Mouse (Mus musculus): ENCODE results near the gene Fam149b.

DNA sequence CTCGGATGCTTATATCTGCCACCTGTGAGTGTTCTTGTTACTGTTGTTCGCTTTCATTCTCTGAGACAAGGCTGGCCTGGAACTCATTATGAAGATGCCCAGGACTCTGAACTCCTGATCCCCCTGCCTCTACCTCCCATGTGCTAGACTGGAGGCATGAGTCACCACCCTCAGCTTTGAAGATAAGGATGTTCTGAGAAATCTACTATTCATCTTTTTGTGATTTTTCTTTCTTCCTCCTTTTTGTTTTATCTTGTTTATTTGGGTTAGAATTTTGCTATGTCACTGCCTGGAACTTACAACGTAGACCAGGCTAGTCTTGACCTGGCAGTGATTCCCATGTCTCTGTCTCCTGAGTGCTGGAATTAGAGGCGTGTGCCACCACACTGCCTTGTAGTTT, 16.6 kb upstream of the Fam149b start:
- TF ChIP-seq POLR2A (IDR thresholded peaks at IDR 0.05; ENCODE audit: insufficient read length, low read depth), result no peak
- TF ChIP-seq REST (IDR thresholded peaks at IDR 0.05; ENCODE audit: insufficient read depth, insufficient read length), result no peak
- no peak for TF ChIP-seq CEBPB (IDR thresholded peaks at IDR 0.05; ENCODE audit: insufficient read depth, poor library complexity, severe bottlenecking)
- TF ChIP-seq MYOD1 (IDR thresholded peaks at IDR 0.05; ENCODE audit: control insufficient read depth in 1 of 3, insufficient read length in 2 of 3, low read depth in 2 of 3), result no peak
- TF ChIP-seq TCF12 (IDR thresholded peaks at IDR 0.05; ENCODE audit: insufficient read depth, poor library complexity, severe bottlenecking), result no peak
